15 mouse cellular contexts compared by ENCODE assay signal in the genomic region with DNA sequence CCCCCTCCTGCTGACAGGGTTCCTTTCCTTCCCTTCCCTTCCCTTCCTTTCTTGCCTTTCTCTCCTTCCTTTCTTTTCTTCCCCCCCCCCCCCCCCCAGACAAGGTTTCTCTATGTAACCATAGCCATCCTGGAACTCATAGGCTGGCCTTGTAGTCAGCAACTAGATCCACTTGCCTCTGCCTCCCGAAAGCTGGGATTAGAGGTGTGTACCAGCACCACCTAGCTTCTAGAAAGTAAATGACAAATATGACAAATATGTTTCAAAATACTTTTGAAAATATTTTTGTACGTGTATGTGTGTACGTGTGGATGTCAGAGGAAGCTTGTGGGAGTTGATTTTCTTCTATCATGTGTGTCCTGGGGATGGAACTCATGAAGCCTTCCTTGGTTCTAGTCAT. TPM values are rescaled to one million over a fixed set of nuclear protein-coding genes. Genes with fewer than 3 reads are reported as not detected.
DNase-seq lines count a peak whose midpoint lies in the region; ATAC-seq and TF ChIP-seq lines count a peak whose summit lies in the region.
"Had no signal": no experiment of that assay in that cellular context is flagged by ENCODE, and none has a peak within 500 bp of the region (broad histone marks: within the 10 kb centered on the region; RNA-seq: fewer than 3 reads in every experiment).

No protein-coding gene starts in this region.

- intact Hi-C loops in gastrocnemius, adult 2 months (cut with DNase I): no loop called here

- no peaks in the 10 kb centered on the region for H3K4me1 ChIP-seq in liver, adult 2 months (ENCODE audit: control insufficient read depth, insufficient read depth, low read length)
- no peaks in the 10 kb centered on the region for H3K4me1 ChIP-seq in liver, embryonic 11.5 days (replicated peaks; ENCODE audit: control insufficient read depth, insufficient read depth, low read length)
- H3K4me1 ChIP-seq: limb, embryonic 12.5 days; megakaryocyte, embryonic 14.5 days; neural tube, embryonic 13.5 days had no signal

- no peak overlapping the region for H3K9ac ChIP-seq in liver, adult 2 months (ENCODE audit: low read depth, low read length)
- no peak overlapping the region for H3K9ac ChIP-seq in liver, embryonic 11.5 days (ENCODE audit: low read depth, low read length)
- H3K9ac ChIP-seq: limb, embryonic 12.5 days; neural tube, embryonic 13.5 days had no signal

- no peak for TF ChIP-seq POLR2A in liver, adult 2 months (IDR thresholded peaks at IDR 0.05; ENCODE audit: extremely low read depth, insufficient read depth, low read length)

- no peak overlapping the region for H3K27ac ChIP-seq in gastrocnemius, adult 2 months
- no peak overlapping the region for H3K27ac ChIP-seq in liver, adult 2 months (replicated peaks; ENCODE audit: insufficient read depth, low read depth, low read length)
- H3K27ac ChIP-seq in liver, embryonic 11.5 days (ENCODE audit: low read depth, low read length): no peak overlapping the region
- H3K27ac ChIP-seq: limb, embryonic 12.5 days; neural tube, embryonic 13.5 days had no signal

- H3K36me3 ChIP-seq in liver, adult 2 months (ENCODE audit: control insufficient read depth, insufficient read depth, low read length): no peaks in the 10 kb centered on the region
- H3K36me3 ChIP-seq in liver, embryonic 11.5 days (ENCODE audit: control insufficient read depth, insufficient read depth, low read length): no peaks in the 10 kb centered on the region
- H3K36me3 ChIP-seq: limb, embryonic 12.5 days; neural tube, embryonic 13.5 days had no signal

- 39% methylated on average over 3 of the region's 3 CpGs for WGBS in liver, adult 2 months
- WGBS in liver, embryonic 11.5 days: 75% methylated on average over 3 of the region's 3 CpGs

- H3K4me2 ChIP-seq in liver, embryonic 11.5 days: no peak overlapping the region
- H3K4me2 ChIP-seq: limb, embryonic 12.5 days; neural tube, embryonic 13.5 days had no signal

- no peaks in the 10 kb centered on the region for H3K9me3 ChIP-seq in liver, embryonic 11.5 days (ENCODE audit: control insufficient read depth, low read length)
- H3K9me3 ChIP-seq: limb, embryonic 12.5 days; megakaryocyte, embryonic 14.5 days; neural tube, embryonic 13.5 days had no signal

- H3K4me3 ChIP-seq in gastrocnemius, adult 2 months: no peak overlapping the region
- no peak overlapping the region for H3K4me3 ChIP-seq in liver, adult 2 months (ENCODE audit: insufficient read depth, low read depth, low read length)
- H3K4me3 ChIP-seq in liver, embryonic 11.5 days (ENCODE audit: low read depth, low read length): no peak overlapping the region
- H3K4me3 ChIP-seq: erythroblast, embryonic 14.5 days; limb, embryonic 12.5 days; megakaryocyte, embryonic 14.5 days; neural tube, embryonic 13.5 days had no signal

- peak; percentile 21 for DNase-seq in gastrocnemius, adult 2 months
- DNase-seq in gastrocnemius, postnatal 25 days: no peak
- DNase-seq in liver, adult 2 months (ENCODE audit: extremely low read depth, low read depth, low spot score): peak; percentile 19
- DNase-seq in liver, embryonic 11.5 days (ENCODE audit: low spot score): no peak
- peak; percentile 50 for DNase-seq in NIH3T3 (ENCODE audit: low read depth)
- DNase-seq in lung, postnatal 25 days (ENCODE audit: low spot score): peak; percentile 32
- DNase-seq in layer of hippocampus, adult 18-20 months (ENCODE audit: low spot score in 2 of 2): no peak
- no peak for DNase-seq in cerebellum, postnatal 4 days (ENCODE audit: low spot score in 2 of 2)
- DNase-seq: cerebellum, adult 11-12 months; gastrocnemius, postnatal 14 days; heart, postnatal 36 days had no signal

- ATAC-seq in liver, embryonic 11.5 days (replicated peaks; ENCODE audit: low FRiP score): no peak

- TF ChIP-seq CTCF in gastrocnemius, adult 2 months (IDR thresholded peaks at IDR 0.05): peak; percentile 53
- peak; percentile 14; the same call in 1 of the 2 replicates for TF ChIP-seq CTCF in liver, adult 2 months (IDR thresholded peaks at IDR 0.05; ENCODE audit: low read depth, low read length)

- H3K79me2 ChIP-seq in liver, adult 2 months (ENCODE audit: control insufficient read depth, insufficient read depth, low read length): no peaks in the 10 kb centered on the region

- H3K27me3 ChIP-seq in liver, adult 2 months (ENCODE audit: control insufficient read depth, insufficient read depth, low read length): no peaks in the 10 kb centered on the region
- H3K27me3 ChIP-seq in liver, embryonic 11.5 days (replicated peaks; ENCODE audit: control insufficient read depth, insufficient read depth, low read length): no peaks in the 10 kb centered on the region
- H3K27me3 ChIP-seq: limb, embryonic 12.5 days; megakaryocyte, embryonic 14.5 days; neural tube, embryonic 13.5 days had no signal

RNA-seq across cellular contexts. Expression of gene Myo9a, which starts 9.8 kb away (rescaled TPM):
- 10 to 100 TPM in 1 of 2 experiments, 1 to 10 TPM in 1; 9.3 to 10.7 TPM for total RNA-seq in gastrocnemius, adult 2 months (2021)
- 1 to 10 TPM; 7.8 to 9.6 TPM for total RNA-seq in gastrocnemius, postnatal 25 days (2021)
- total RNA-seq in liver, adult 2 months (2014; rRNA removed): 5.8 and 9.3 TPM in 2 replicates
- 0.40 and 0.42 TPM in 2 replicates for polyA plus RNA-seq in liver, adult 2 months (2012; rRNA removed)
- polyA plus RNA-seq in liver, embryonic 11.5 days (2014; fragmentation: Nextera tagmentation; extraction: Ambion mirVana): 7.0 and 8.1 TPM in 2 replicates
- total RNA-seq in layer of hippocampus, adult 18-20 months (2021): 10 to 100 TPM; 58.2 to 65.6 TPM

RNA-seq across cellular contexts. Expression of gene Senp8, which starts 10.0 kb away (rescaled TPM):
- total RNA-seq in gastrocnemius, adult 2 months (2021): 10 to 100 TPM in 1 of 2 experiments, 1 to 10 TPM in 1; 9.1 to 13.4 TPM
- 1 to 10 TPM; 8.9 to 9.2 TPM for total RNA-seq in gastrocnemius, postnatal 25 days (2021)
- 1.6 and 2.5 TPM in 2 replicates for total RNA-seq in liver, adult 2 months (2014; rRNA removed)
- 1.2 and 1.7 TPM in 2 replicates for polyA plus RNA-seq in liver, adult 2 months (2012; rRNA removed)
- 9.8 and 10.9 TPM in 2 replicates for polyA plus RNA-seq in liver, embryonic 11.5 days (2014; fragmentation: Nextera tagmentation; extraction: Ambion mirVana)
- total RNA-seq in layer of hippocampus, adult 18-20 months (2021): 10 to 100 TPM; 10.1 to 14.3 TPM

Comparison
In these comparisons a context has a peak if more than half of its experiments do, and no peak if none do; other contexts are left out.
1. DNase-seq: peak in gastrocnemius, adult 2 months (single experiment), liver, adult 2 months (single experiment), NIH3T3 (single experiment) and lung, postnatal 25 days (single experiment); none in gastrocnemius, postnatal 25 days (single experiment), liver, embryonic 11.5 days (single experiment), layer of hippocampus, adult 18-20 months (0 of 2) and cerebellum, postnatal 4 days (0 of 2).